Mouse (Mus musculus) brown adipose tissue, adult 24 weeks (tissue): Measurements from ENCODE around the gene Enthd1. TPM values are rescaled to one million over a fixed set of nuclear protein-coding genes. Genes with fewer than 3 reads are reported as not detected.

Experiments
- H3K27ac ChIP-seq: fragments of 200-500 bp; replicated peaks from 2 replicates; pipeline ENCODE4 v1.5.1; 2012; ENCODE audit warnings: low read depth, mild to moderate bottlenecking, low read length
- H3K4me1 ChIP-seq: fragments of 200-500 bp; 2 replicates; pipeline ENCODE4 v1.6.1; 2012; ENCODE audit warnings: low read length, mixed read lengths; ENCODE audit not compliant: control insufficient read depth, insufficient read depth, insufficient read length
- H3K4me3 ChIP-seq: fragments of 200-500 bp; 2 replicates; pipeline ENCODE4 v1.5.1; 2012; ENCODE audit warnings: low read depth, mild to moderate bottlenecking, low read length, moderate library complexity; ENCODE audit not compliant: insufficient read depth
- polyA plus RNA-seq: library from polyadenylated mRNA; stranded (reverse); fragments of >200 nt; gene quantifications from 2 replicates; pipeline ENCODE4 v1.2.4, GENCODE M21; 2012; ENCODE audit not compliant: missing spikeins, insufficient read depth, insufficient read length

The Enthd1 gene
- not detected in 2 replicates for polyA plus RNA-seq

GRCm38 (mm10) chr15:80565106-80565665, at the start of gene Enthd1:
Gene Enthd1, minus strand, starts transcription at chr15:80565156.
- Histone ChIP-seq H3K4me1 (no peaks in the 10 kb centered on the region), H3K27ac (no peak within 1 kb of the TSS), H3K4me3 (no peak within 1 kb of the TSS)

- Histone ChIP-seq H3K4me1 (no peaks in the 10 kb centered on the region), H3K4me3 (no peak overlapping the region), H3K27ac (no peak overlapping the region)
These were observed 48.9 kb upstream of the Enthd1 start for GRCm38 (mm10) chr15:80613904-80614303.

GRCm38 (mm10) chr15:80611478-80611877, 46.5 kb upstream of the Enthd1 start:
- no peak overlapping the region for H3K27ac ChIP-seq
- H3K4me1 ChIP-seq = no peaks in the 10 kb centered on the region
- H3K4me3 ChIP-seq = no peak overlapping the region

- H3K4me3 ChIP-seq = no peak overlapping the region
- no peak overlapping the region for H3K27ac ChIP-seq
These were observed 45.4 kb upstream of the Enthd1 start for GRCm38 (mm10) chr15:80610335-80610734.

GRCm38 (mm10) chr15:80607970-80608369, 43.0 kb upstream of the Enthd1 start:
- Histone ChIP-seq H3K4me3 (no peak overlapping the region), H3K27ac (no peak overlapping the region), H3K4me1 (no peaks in the 10 kb centered on the region)

More at GRCm38 (mm10) chr15:80610335-80610734, 45.4 kb upstream of the Enthd1 start:
- no peaks in the 10 kb centered on the region for H3K4me1 ChIP-seq

GRCm38 (mm10) chr15:80604026-80604425, 39.1 kb upstream of the Enthd1 start:
- no peaks in the 10 kb centered on the region for H3K4me1 ChIP-seq
- no peak overlapping the region for H3K4me3 ChIP-seq
- no peak overlapping the region for H3K27ac ChIP-seq

GRCm38 (mm10) chr15:80602487-80602886, 37.5 kb upstream of the Enthd1 start:
- H3K4me1 ChIP-seq = no peaks in the 10 kb centered on the region
- H3K4me3 ChIP-seq = no peak overlapping the region
- H3K27ac ChIP-seq = no peak overlapping the region

GRCm38 (mm10) chr15:80601456-80601855, 36.5 kb upstream of the Enthd1 start:
- Histone ChIP-seq H3K4me3 (no peak overlapping the region), H3K4me1 (no peaks in the 10 kb centered on the region), H3K27ac (no peak overlapping the region)

GRCm38 (mm10) chr15:80599843-80600242, 34.9 kb upstream of the Enthd1 start:
- no peak overlapping the region for H3K4me3 ChIP-seq
- H3K27ac ChIP-seq = no peak overlapping the region
- H3K4me1 ChIP-seq = no peaks in the 10 kb centered on the region

- Histone ChIP-seq H3K4me1 (no peaks in the 10 kb centered on the region), H3K4me3 (peak overlapping the region; percentile 3; the same call in 1 of the 2 replicates), H3K27ac (no peak overlapping the region)
These were observed 34.3 kb upstream of the Enthd1 start for GRCm38 (mm10) chr15:80599213-80599750.

- no peak overlapping the region for H3K4me3 ChIP-seq
- no peak overlapping the region for H3K27ac ChIP-seq
- H3K4me1 ChIP-seq = no peaks in the 10 kb centered on the region
These were observed 33.8 kb upstream of the Enthd1 start for GRCm38 (mm10) chr15:80598750-80599149.

- H3K4me1 ChIP-seq = no peaks in the 10 kb centered on the region
- no peak overlapping the region for H3K4me3 ChIP-seq
- no peak overlapping the region for H3K27ac ChIP-seq
These were observed 28.9 kb upstream of the Enthd1 start for GRCm38 (mm10) chr15:80593877-80594276.

GRCm38 (mm10) chr15:80592737-80593136, 27.8 kb upstream of the Enthd1 start:
- Histone ChIP-seq H3K4me3 (no peak overlapping the region), H3K27ac (no peak overlapping the region), H3K4me1 (no peaks in the 10 kb centered on the region)

- H3K4me3 ChIP-seq = no peak overlapping the region
- no peaks in the 10 kb centered on the region for H3K4me1 ChIP-seq
- no peak overlapping the region for H3K27ac ChIP-seq
These were observed 25.7 kb upstream of the Enthd1 start for GRCm38 (mm10) chr15:80590641-80591040.

GRCm38 (mm10) chr15:80586296-80586695, 21.3 kb upstream of the Enthd1 start:
- Histone ChIP-seq H3K4me1 (no peaks in the 10 kb centered on the region), H3K27ac (no peak overlapping the region), H3K4me3 (no peak overlapping the region)
